Mouse (Mus musculus) lung, adult 18-20 months (tissue): ENCODE results near the gene Tmprss11g.

Experiments
- DNase-seq, 2 experiments: peaks; one replicate each; pipeline ENCODE4 v3.0.0; 2022; ENCODE audit warnings: mixed read lengths in 2 of 2

The Tmprss11g gene

DNA sequence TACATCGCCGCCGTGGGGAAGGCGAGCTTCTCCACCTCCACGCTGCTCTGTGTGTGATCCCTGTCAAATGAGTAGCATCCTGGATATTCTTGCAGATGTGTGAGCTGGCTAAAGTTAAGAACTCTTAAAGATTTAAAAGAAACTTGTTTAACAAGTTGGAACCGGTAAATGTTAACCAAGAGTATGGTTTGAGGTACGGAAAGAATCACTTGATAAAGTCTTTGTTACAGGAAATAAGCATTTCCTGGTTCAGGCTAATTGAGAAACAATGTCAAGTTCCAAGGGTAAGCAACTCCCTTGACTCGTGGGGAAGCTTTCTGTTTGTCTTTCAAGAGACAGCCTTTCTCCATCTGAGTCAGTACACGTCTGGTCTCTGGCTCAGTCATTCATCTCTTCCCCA, at the start of gene Tmprss11g:
Gene Tmprss11g, minus strand, starts transcription at position 101 of the 400 bp plus-strand sequence.
- DNase-seq = no peak

DNA sequence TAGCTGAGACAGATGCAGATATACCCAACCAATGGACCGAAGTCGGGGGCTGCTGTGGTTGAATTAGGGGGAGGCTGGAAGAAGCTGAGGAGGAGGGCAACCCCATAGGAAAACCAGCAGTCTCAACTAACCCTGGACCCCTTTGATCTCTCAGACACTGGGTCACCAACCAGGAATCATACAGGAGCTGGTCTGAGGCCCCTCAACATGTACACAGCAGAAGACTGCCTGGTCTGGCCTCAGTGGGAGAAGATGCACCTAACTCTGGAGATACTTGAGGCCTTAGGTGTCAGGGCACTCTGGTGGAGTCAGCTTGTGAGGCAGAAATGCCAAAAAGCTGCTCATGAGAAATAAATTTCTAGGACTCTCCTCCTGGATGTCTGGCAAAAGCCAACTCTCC, 28.3 kb upstream of the Tmprss11g start:
- no peak for DNase-seq

DNA sequence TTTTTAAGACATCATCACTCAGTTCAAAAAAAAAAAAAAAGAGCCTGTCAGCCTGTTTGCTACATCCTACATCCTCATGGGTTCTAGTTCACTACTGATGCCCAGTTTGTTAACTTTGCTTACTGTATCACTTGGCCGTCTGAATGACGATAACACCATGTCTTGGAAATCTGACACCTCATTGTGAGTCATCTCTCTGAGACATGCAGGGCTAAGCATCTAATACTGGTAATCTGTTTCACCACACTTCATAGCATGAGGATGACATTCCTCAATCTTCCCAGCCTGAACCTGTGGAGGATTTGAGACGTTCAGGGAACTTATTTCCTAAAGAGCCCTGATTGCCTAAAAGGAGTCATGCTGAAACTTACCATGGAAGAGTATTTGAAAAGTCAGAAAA, 22.2 kb upstream of the Tmprss11g start:
- no peak for DNase-seq

DNA sequence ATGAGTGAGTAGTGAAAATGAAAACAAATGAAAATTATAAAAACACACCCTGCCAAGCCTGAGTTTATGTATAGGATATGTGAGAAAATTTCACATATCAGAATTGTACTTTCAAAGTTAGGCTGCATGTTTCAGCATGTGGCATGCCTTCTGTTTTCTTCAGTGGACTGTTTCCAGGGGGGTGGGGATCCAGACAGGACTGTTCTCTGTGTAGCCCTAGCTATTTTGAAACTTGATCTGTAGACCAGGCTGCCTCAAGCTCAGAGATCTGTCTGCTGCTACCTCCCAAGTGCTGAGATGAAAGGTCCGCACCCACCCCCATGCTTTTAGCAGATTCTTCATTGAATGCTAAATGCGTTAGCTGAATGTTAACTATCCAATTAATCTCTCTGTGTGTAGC, 10.3 kb upstream of the Tmprss11g start:
- DNase-seq = no peak

DNA sequence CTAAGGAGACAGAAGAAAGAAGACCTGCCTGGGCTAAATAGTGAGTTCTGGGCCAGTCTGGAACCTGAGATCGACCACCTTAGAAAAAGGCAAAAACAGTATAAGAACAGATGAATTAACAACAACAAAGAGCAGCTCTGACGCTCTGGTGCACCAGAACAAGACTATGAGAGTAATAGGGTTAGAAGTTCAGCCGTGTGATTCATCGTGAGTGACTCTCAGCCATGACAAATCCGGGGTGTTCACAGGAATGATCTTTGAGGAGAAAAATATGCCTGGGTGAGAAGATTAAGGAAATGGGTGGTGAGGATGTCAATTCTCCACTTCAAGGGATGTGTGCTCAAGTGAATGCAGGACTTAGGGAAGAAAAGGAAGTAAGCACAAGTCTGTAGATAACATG, 6.9 kb downstream of the Tmprss11g start:
- no peak for DNase-seq

DNA sequence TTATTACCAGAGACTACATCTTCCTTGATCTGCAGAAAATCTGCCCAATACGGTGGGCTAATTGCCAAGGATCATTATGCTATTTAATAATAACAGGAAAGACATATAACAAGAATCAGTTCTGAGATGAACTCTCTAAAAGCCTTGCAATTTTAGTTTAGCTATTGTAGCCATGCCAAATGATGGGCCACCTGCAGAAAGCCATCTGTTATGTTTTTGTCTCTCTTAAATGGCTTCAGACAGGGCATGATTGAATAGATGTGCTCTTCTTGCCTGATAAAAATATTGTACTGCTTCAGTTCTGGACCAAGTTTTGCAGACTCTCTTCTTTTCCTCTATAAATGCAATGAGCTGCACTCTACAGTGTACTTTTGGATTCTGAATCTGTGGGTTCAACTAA, 24.9 kb downstream of the Tmprss11g start:
- DNase-seq = no peak

DNA sequence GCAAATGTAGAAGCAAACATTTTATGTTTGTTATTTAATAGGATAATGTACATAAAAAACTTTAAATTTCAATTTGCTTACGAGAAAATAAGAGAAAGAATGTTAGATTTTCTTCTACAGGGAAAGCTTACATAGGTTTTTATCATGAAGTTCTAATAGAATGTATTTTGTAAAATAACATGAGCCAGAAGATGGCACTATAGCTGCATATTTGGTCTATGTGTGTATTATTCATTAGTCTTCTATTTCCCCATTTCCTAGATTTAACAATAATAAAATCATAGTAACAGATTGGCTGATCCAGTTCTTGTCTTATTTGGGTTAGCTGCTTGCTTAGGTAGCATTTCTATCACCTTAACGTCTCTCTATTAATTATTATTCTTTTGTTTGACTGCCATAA, 35.8 kb downstream of the Tmprss11g start:
- no peak for DNase-seq

DNA sequence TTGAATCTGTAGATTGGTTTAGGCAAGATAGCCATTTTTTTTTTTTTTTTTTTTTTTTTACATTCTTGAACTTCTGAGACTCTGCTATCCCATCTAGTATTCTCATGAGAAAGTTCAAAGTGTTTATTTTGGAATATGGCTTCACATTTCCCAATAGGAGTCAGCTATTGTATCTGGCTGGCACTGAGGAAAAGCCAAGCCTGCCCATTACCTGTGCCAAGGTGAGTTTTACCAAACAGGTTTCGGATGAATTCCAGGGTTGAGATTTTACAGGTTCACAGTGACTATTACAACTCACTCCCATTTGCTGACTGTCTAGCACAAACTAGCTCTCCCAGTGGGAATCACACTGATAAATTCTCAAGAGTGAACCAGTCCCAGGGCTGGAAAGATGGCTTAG, 36.4 kb downstream of the Tmprss11g start:
- DNase-seq = no peak

DNA sequence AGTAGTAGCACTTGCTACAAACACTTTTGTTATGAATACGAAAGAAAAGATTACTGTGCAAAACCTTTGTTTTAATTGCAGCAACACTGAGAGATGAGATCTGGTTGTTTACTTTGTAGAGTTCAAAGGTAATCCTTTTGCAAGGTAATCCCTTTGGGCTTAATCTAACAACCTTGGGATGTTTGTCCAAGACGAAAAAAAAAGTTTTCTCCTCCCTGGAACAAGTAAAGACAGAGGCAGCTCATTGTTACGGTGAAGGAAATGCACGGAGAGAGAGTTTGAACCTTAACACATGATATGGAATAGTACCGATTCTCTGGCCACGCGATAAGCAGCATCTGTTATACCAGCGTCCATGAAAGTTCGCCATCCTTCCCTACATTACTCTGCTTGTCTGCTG, 44.5 kb downstream of the Tmprss11g start:
- DNase-seq = no peak

DNA sequence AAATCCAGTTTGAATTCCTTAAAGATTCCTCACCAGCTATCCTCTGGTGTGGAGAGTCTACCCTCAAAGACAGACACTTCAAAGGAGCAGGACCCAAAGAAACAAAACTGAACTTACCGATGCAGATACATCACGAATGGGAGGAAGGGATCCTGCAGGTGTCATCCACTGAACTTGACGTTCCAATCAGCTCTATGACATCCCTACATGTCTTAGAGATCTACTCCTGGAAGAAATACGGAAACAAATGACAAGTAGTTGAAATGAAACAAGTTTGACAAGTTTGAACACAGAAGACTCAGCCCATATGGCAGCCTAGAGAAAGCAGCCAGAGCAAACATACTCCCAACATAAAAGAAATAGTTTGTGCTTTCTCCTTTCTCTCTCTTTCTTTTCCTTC, 49.5 kb downstream of the Tmprss11g start, which contains the start of gene Tmprss11a:
Gene Tmprss11a, minus strand, starts transcription at position 101 of the 400 bp plus-strand sequence.
- no peak for DNase-seq

DNA sequence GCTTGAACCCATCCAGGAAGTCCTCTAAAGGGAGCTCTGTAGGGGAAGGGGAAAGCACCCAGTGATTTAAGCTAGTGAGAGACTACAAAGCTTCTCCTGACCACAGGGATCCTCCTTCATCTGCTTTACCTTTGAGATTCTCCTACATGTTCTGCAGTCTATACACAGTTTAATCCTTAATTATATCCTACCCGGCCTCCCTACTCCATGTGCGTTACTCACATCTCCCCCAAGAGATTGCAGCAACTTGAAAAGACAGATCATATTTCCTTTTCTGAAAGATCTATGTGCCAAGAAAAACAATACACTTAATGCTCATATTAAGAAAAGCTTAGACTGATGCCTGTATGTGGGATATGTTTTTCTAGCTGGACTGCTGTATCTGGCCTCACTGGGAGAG, 79.1 kb downstream of the Tmprss11g start:
- no peak for DNase-seq

DNA sequence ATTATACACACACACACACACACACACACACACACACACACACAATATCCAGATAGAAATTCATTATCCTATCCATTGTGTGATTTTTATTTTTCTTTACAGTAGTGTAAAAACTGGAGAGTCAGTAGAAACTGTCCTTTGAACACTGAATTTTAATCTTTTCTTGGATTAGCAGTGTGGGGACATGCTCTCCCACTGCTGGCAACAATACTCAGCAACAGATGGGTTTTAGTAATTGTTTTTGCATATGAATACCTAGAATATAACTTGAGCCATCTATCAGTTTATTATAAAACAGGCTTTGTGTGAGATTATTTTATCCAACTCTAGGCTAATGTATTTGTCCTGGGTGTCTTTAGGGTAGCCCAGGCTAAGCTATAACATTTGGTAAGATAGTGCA, 79.9 kb downstream of the Tmprss11g start:
- DNase-seq = no peak
